Mouse (Mus musculus) small intestine, adult 2 months (tissue): ENCODE measurements around the gene Gnb5.

ENCODE experiments used
- CTCF ChIP-seq: fragments of 200-500 bp; IDR thresholded peaks from 2 replicates; pipeline ENCODE4 v1.5.1; 2012; ENCODE audit warnings: low read depth, mild to moderate bottlenecking, control low read depth, inconsistent platforms, low read length, moderate library complexity, mixed read lengths; ENCODE audit not compliant: insufficient replicate concordance, insufficient read length; ENCODE audit errors: extremely low read depth
- POLR2A ChIP-seq: fragments of 200-500 bp; IDR thresholded peaks from 2 replicates; pipeline ENCODE4 v1.6.1; 2012; ENCODE audit warnings: low read depth, mild to moderate bottlenecking, control low read depth, inconsistent platforms, low read length, moderate library complexity

GRCm38 (mm10) chr9:75363001-75363400 lies 56.9 kb downstream of the Gnb5 start:
- TF ChIP-seq CTCF (no peak), POLR2A (no peak)
